Mouse (Mus musculus) kidney, adult 2 months (tissue): ENCODE results near the gene Krt24.

ENCODE experiments used
- CTCF ChIP-seq: fragments of 200-500 bp; conservative IDR thresholded peaks from 2 replicates; pipeline ENCODE4 v1.5.1; 2011; ENCODE audit warnings: low read depth, mild to moderate bottlenecking, control low read depth, low read length, moderate library complexity, mixed read lengths; ENCODE audit not compliant: insufficient read depth, insufficient read length
- POLR2A ChIP-seq: fragments of 200-500 bp; IDR thresholded peaks from one replicate; pipeline ENCODE4 v1.6.1; 2011; ENCODE audit warnings: low read depth, low read length, control low read depth

DNA sequence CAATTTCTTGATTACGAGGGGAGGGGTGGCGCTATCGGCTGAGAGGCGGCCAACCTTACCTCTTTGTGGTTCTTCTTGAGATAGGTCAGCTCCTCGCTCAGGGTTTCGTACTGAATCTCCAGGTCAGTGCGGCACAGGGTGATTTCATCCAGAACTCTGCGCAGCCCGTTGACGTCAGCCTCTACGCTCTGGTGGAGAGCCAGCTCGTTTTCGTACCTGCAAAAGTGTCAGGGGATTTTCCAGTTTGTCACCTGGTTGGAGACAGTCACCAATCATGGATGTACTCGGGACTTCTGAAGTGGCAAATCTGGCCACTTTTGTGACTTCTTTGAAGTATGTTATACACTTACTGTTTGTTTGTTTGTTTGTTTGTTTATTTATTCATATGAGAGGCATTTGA is 36.0 kb upstream of the Krt24 start:
- no peak for TF ChIP-seq CTCF
- no peak for TF ChIP-seq POLR2A
